Mouse (Mus musculus) layer of hippocampus, adult 2 months (tissue): Measurements from ENCODE around the gene Washc2. TPM values are rescaled to one million over a fixed set of nuclear protein-coding genes. Genes with fewer than 3 reads are reported as not detected.
A peak's percentile ranks its signal among the peaks of the same experiment; 100 is the strongest.
"Not testable (repeated sequence)": the region's sequence is repeated elsewhere in the genome, so short reads cannot be mapped to it uniquely, and the experiment has no call there.

Source experiments
- DNase-seq, 2 experiments: peaks; one replicate each; pipeline ENCODE4 v3.0.0; 2022; ENCODE audit warnings: low spot score in 2 of 2
- H3K27ac ChIP-seq: fragments of 200-600 bp; 2 replicates; pipeline ENCODE4 v1.8.1; 2022
- H3K4me3 ChIP-seq: fragments of 200-600 bp; 2 replicates; pipeline ENCODE4 v1.8.1; 2022; ENCODE audit warnings: mild to moderate bottlenecking
- CTCF ChIP-seq: fragments of 200-600 bp; conservative IDR thresholded peaks from 2 replicates; pipeline ENCODE4 v1.8.1; 2022; ENCODE audit warnings: antibody characterized with exemption, mild to moderate bottlenecking, moderate library complexity
- total RNA-seq, 2 experiments: library from RNA; stranded (reverse); gene quantifications; 2 replicates each; pipeline ENCODE4 v1.2.3; 2021

Washc2 gene
- total RNA-seq, 2 experiments from 2014 or later: 106 to 109 TPM

GRCm38 (mm10) chr6:116199682-116200081, 8.2 kb upstream of the Washc2 start:
- no peak for TF ChIP-seq CTCF
- no peak for DNase-seq
- no peak overlapping the region for H3K4me3 ChIP-seq
- no peak overlapping the region for H3K27ac ChIP-seq

- H3K27ac ChIP-seq: peak overlapping the region; percentile 49; the same call in 1 of the 2 replicates
- H3K4me3 ChIP-seq: no peak overlapping the region
- TF ChIP-seq CTCF: no peak
- DNase-seq: no peak
These were observed 19.9 kb downstream of the Washc2 start for GRCm38 (mm10) chr6:116227767-116228166.

GRCm38 (mm10) chr6:116228785-116229525, 21.1 kb downstream of the Washc2 start:
- Histone ChIP-seq H3K27ac (no peak overlapping the region; the same call in 1 of the 2 replicates), H3K4me3 (no peak overlapping the region)
- TF ChIP-seq CTCF: peak; percentile 93
- DNase-seq: peak; percentile 77 to 85

GRCm38 (mm10) chr6:116234821-116235220, 27.0 kb downstream of the Washc2 start:
- H3K27ac ChIP-seq: peak overlapping the region; percentile 10; the same call in 1 of the 2 replicates
- not testable (repeated sequence) for DNase-seq, H3K4me3 ChIP-seq

- peak overlapping the region; percentile 10; the same call in 1 of the 2 replicates for H3K27ac ChIP-seq
- no peak for TF ChIP-seq CTCF
- DNase-seq: no peak
- H3K4me3 ChIP-seq: no peak overlapping the region
These were observed 27.5 kb downstream of the Washc2 start for GRCm38 (mm10) chr6:116235336-116235735.

- DNase-seq: peak in 1 of 2 experiments; percentile 18
These were observed 30.2 kb downstream of the Washc2 start for GRCm38 (mm10) chr6:116238083-116238482.

GRCm38 (mm10) chr6:116240371-116240770, 32.5 kb downstream of the Washc2 start:
- TF ChIP-seq CTCF: no peak
- Histone ChIP-seq H3K4me3 (no peak overlapping the region), H3K27ac (no peak overlapping the region)
- DNase-seq: no peak

More at GRCm38 (mm10) chr6:116238083-116238482, 30.2 kb downstream of the Washc2 start:
- no peak overlapping the region for H3K4me3 ChIP-seq
- H3K27ac ChIP-seq: no peak overlapping the region
- no peak for TF ChIP-seq CTCF

- no peak overlapping the region for H3K4me3 ChIP-seq
- no peak for DNase-seq
- no peak for TF ChIP-seq CTCF
- no peak overlapping the region for H3K27ac ChIP-seq
These were observed 51.8 kb downstream of the Washc2 start for GRCm38 (mm10) chr6:116259649-116260048.

GRCm38 (mm10) chr6:116260481-116260880, 52.6 kb downstream of the Washc2 start:
- TF ChIP-seq CTCF: no peak
- Histone ChIP-seq H3K27ac (no peak overlapping the region), H3K4me3 (no peak overlapping the region)
- DNase-seq: no peak

- DNase-seq: no peak
- no peak for TF ChIP-seq CTCF
- no peak overlapping the region for H3K27ac ChIP-seq
- no peak overlapping the region for H3K4me3 ChIP-seq
These were observed 55.0 kb downstream of the Washc2 start for GRCm38 (mm10) chr6:116262824-116263223.

GRCm38 (mm10) chr6:116264018-116264651, 56.3 kb downstream of the Washc2 start, which contains the start of gene Zfand4:
Zfand4 (plus strand) TSS chr6:116264222.
- peak within 1 kb of the TSS; percentile 73 for H3K27ac ChIP-seq

GRCm38 (mm10) chr6:116264836-116265235, 57.0 kb downstream of the Washc2 start:
- DNase-seq: no peak
- peak overlapping the region; percentile 65 for H3K4me3 ChIP-seq
- H3K27ac ChIP-seq: no peak overlapping the region
- TF ChIP-seq CTCF: no peak

More at GRCm38 (mm10) chr6:116264018-116264651, 56.3 kb downstream of the Washc2 start, which contains the start of gene Zfand4:
- no peak for TF ChIP-seq CTCF
- H3K4me3 ChIP-seq: peak within 1 kb of the TSS; percentile 65
- DNase-seq: peak; percentile 87 to 92

- no peak for TF ChIP-seq CTCF
- H3K4me3 ChIP-seq: no peak overlapping the region
- no peak for DNase-seq
- H3K27ac ChIP-seq: no peak overlapping the region
These were observed 57.8 kb downstream of the Washc2 start for GRCm38 (mm10) chr6:116265603-116266002.
